Mouse (Mus musculus): ENCODE measurements at regions not wholly inside any gene's neighbourhood (a gene's known extent, or its start where the extent isn't known, plus 50 kb on each side); places are given as distances from the start of the nearest gene placed in this dataset.

- DNase-seq (ENCODE audit: extremely low spot score, low spot score), result peak; percentile 11
- no peak overlapping the region for H3K4me3 ChIP-seq
- peaks cover 13% of the 10 kb centered on the region; the same call in 1 of the 2 replicates for H3K4me1 ChIP-seq
- peak overlapping the region; percentile 32 for H3K27ac ChIP-seq
- no peaks in the 10 kb centered on the region for H3K9me3 ChIP-seq
- H3K36me3 ChIP-seq (replicated peaks), result no peaks in the 10 kb centered on the region
- H3K27me3 ChIP-seq (ENCODE audit: poor library complexity, severe bottlenecking), result no peaks in the 10 kb centered on the region
- 59% methylated on average over 6 of the region's 6 CpGs for WGBS
These were observed 163.4 kb upstream of the Arl4c start for GRCm38 (mm10) chr1:88865436-88865835.

GRCm38 (mm10) chr1:88866571-88866970 lies 164.6 kb upstream of the Arl4c start:
- no peak for DNase-seq (ENCODE audit: extremely low spot score, low spot score)
- Histone ChIP-seq H3K36me3 (replicated peaks) (no peaks in the 10 kb centered on the region), H3K4me3 (no peak overlapping the region), H3K4me1 (peaks cover 13% of the 10 kb centered on the region; the same call in 1 of the 2 replicates), H3K9me3 (0 out of 2 replicates have a peak, but pooled peaks cover 5% of the 10 kb centered on the region), H3K27ac (no peak overlapping the region), H3K27me3 (ENCODE audit: poor library complexity, severe bottlenecking) (no peaks in the 10 kb centered on the region)
- WGBS, result 86% methylated on average over 2 of the region's 2 CpGs

- H3K4me1 ChIP-seq, result peaks cover 13% of the 10 kb centered on the region; the same call in 1 of the 2 replicates
- 90% methylated on average over 3 of the region's 3 CpGs for WGBS
- no peaks in the 10 kb centered on the region for H3K27me3 ChIP-seq (ENCODE audit: poor library complexity, severe bottlenecking)
- no peaks in the 10 kb centered on the region for H3K36me3 ChIP-seq (replicated peaks)
- no peak overlapping the region for H3K27ac ChIP-seq
- DNase-seq (ENCODE audit: extremely low spot score, low spot score), result no peak
- H3K4me3 ChIP-seq, result no peak overlapping the region
- 0 out of 2 replicates have a peak, but pooled peaks cover 5% of the 10 kb centered on the region for H3K9me3 ChIP-seq
These were observed 165.1 kb upstream of the Arl4c start for GRCm38 (mm10) chr1:88867138-88867537.

GRCm38 (mm10) chr1:88869885-88870284 lies 167.9 kb upstream of the Arl4c start:
- peaks cover 13% of the 10 kb centered on the region; the same call in 1 of the 2 replicates for H3K4me1 ChIP-seq
- DNase-seq (ENCODE audit: extremely low spot score, low spot score), result no peak
- 0 out of 2 replicates have a peak, but pooled peaks cover 5% of the 10 kb centered on the region for H3K9me3 ChIP-seq
- H3K27ac ChIP-seq, result no peak overlapping the region
- no peak overlapping the region for H3K4me3 ChIP-seq
- 87% methylated on average over 4 of the region's 4 CpGs for WGBS
- H3K36me3 ChIP-seq (replicated peaks), result no peaks in the 10 kb centered on the region
- H3K27me3 ChIP-seq (ENCODE audit: poor library complexity, severe bottlenecking), result no peaks in the 10 kb centered on the region

GRCm38 (mm10) chr1:88875356-88875755 lies 173.3 kb upstream of the Arl4c start:
- H3K27ac ChIP-seq, result no peak overlapping the region
- H3K4me1 ChIP-seq, result no peaks in the 10 kb centered on the region
- no peaks in the 10 kb centered on the region for H3K36me3 ChIP-seq (replicated peaks)
- no peaks in the 10 kb centered on the region for H3K27me3 ChIP-seq (ENCODE audit: poor library complexity, severe bottlenecking)
- 77% methylated on average over 6 of the region's 6 CpGs for whole genome bisulfite sequencing
- H3K9me3 ChIP-seq, result 0 out of 2 replicates have a peak, but pooled peaks cover 5% of the 10 kb centered on the region
- DNase-seq (ENCODE audit: extremely low spot score, low spot score), result no peak
- no peak overlapping the region for H3K4me3 ChIP-seq

GRCm38 (mm10) chr1:88877441-88877840 lies 175.4 kb upstream of the Arl4c start:
- WGBS, result 92% methylated on average over 11 of the region's 11 CpGs

GRCm38 (mm10) chr1:88878831-88879230 lies 176.8 kb upstream of the Arl4c start:
- DNase-seq (ENCODE audit: extremely low spot score, low spot score), result no peak
- H3K4me3 ChIP-seq, result no peak overlapping the region
- H3K9me3 ChIP-seq, result 0 out of 2 replicates have a peak, but pooled peaks cover 3% of the 10 kb centered on the region
- no peaks in the 10 kb centered on the region for H3K4me1 ChIP-seq
- H3K27me3 ChIP-seq (ENCODE audit: poor library complexity, severe bottlenecking), result no peaks in the 10 kb centered on the region
- 94% methylated on average over 10 of the region's 10 CpGs for WGBS
- H3K27ac ChIP-seq, result no peak overlapping the region
- H3K36me3 ChIP-seq (replicated peaks), result no peaks in the 10 kb centered on the region

More at GRCm38 (mm10) chr1:88877441-88877840, 175.4 kb upstream of the Arl4c start:
- Histone ChIP-seq H3K27ac (no peak overlapping the region), H3K9me3 (0 out of 2 replicates have a peak, but pooled peaks cover under 1% of the 10 kb centered on the region), H3K4me3 (no peak overlapping the region), H3K27me3 (ENCODE audit: poor library complexity, severe bottlenecking) (no peaks in the 10 kb centered on the region), H3K4me1 (no peaks in the 10 kb centered on the region), H3K36me3 (replicated peaks) (no peaks in the 10 kb centered on the region)
- DNase-seq (ENCODE audit: extremely low spot score, low spot score), result no peak

- H3K36me3 ChIP-seq (replicated peaks), result no peaks in the 10 kb centered on the region
- 91% methylated on average over 5 of the region's 5 CpGs for WGBS
These were observed 177.3 kb upstream of the Arl4c start for GRCm38 (mm10) chr1:88879367-88879766.

GRCm38 (mm10) chr1:88891041-88891440 lies 179.2 kb upstream of the Sh3bp4 start:
- H3K4me3 ChIP-seq, result no peak overlapping the region
- H3K9me3 ChIP-seq, result no peaks in the 10 kb centered on the region
- no peak for DNase-seq (ENCODE audit: extremely low spot score, low spot score)
- H3K27ac ChIP-seq, result no peak overlapping the region
- no peaks in the 10 kb centered on the region for H3K27me3 ChIP-seq (ENCODE audit: poor library complexity, severe bottlenecking)
- WGBS, result 90% methylated on average over 4 of the region's 4 CpGs
- H3K36me3 ChIP-seq (replicated peaks), result no peaks in the 10 kb centered on the region
- H3K4me1 ChIP-seq, result no peaks in the 10 kb centered on the region

More at GRCm38 (mm10) chr1:88879367-88879766, 177.3 kb upstream of the Arl4c start:
- no peaks in the 10 kb centered on the region for H3K27me3 ChIP-seq (ENCODE audit: poor library complexity, severe bottlenecking)
- 0 out of 2 replicates have a peak, but pooled peaks cover 3% of the 10 kb centered on the region for H3K9me3 ChIP-seq
- no peak for DNase-seq (ENCODE audit: extremely low spot score, low spot score)
- no peak overlapping the region for H3K4me3 ChIP-seq
- no peak overlapping the region for H3K27ac ChIP-seq
- no peaks in the 10 kb centered on the region for H3K4me1 ChIP-seq

GRCm38 (mm10) chr1:88902426-88902825 lies 167.8 kb upstream of the Sh3bp4 start:
- Histone ChIP-seq H3K4me3 (no peak overlapping the region), H3K36me3 (replicated peaks) (no peaks in the 10 kb centered on the region), H3K9me3 (no peaks in the 10 kb centered on the region), H3K27ac (no peak overlapping the region), H3K4me1 (no peaks in the 10 kb centered on the region), H3K27me3 (ENCODE audit: poor library complexity, severe bottlenecking) (no peaks in the 10 kb centered on the region)
- WGBS, result 91% methylated on average over 8 of the region's 8 CpGs
- no peak for DNase-seq (ENCODE audit: extremely low spot score, low spot score)

GRCm38 (mm10) chr1:88907766-88908463 lies 162.3 kb upstream of the Sh3bp4 start:
- Histone ChIP-seq H3K27ac (no peak overlapping the region), H3K4me3 (no peak overlapping the region), H3K36me3 (replicated peaks) (no peaks in the 10 kb centered on the region), H3K9me3 (no peaks in the 10 kb centered on the region), H3K4me1 (peaks cover 13% of the 10 kb centered on the region; the same call in 1 of the 2 replicates), H3K27me3 (ENCODE audit: poor library complexity, severe bottlenecking) (no peaks in the 10 kb centered on the region)
- no peak for DNase-seq (ENCODE audit: extremely low spot score, low spot score)
- 94% methylated on average over 14 of the region's 14 CpGs for WGBS

- Histone ChIP-seq H3K27me3 (ENCODE audit: poor library complexity, severe bottlenecking) (no peaks in the 10 kb centered on the region), H3K4me3 (no peak overlapping the region), H3K4me1 (peaks cover 13% of the 10 kb centered on the region; the same call in 1 of the 2 replicates), H3K9me3 (no peaks in the 10 kb centered on the region), H3K27ac (no peak overlapping the region), H3K36me3 (replicated peaks) (no peaks in the 10 kb centered on the region)
- WGBS, result 93% methylated on average over 8 of the region's 8 CpGs
- DNase-seq (ENCODE audit: extremely low spot score, low spot score), result no peak
These were observed 161.5 kb upstream of the Sh3bp4 start for GRCm38 (mm10) chr1:88908683-88909082.

- no peaks in the 10 kb centered on the region for H3K27me3 ChIP-seq (ENCODE audit: poor library complexity, severe bottlenecking)
- DNase-seq (ENCODE audit: extremely low spot score, low spot score), result no peak
- peaks cover 4% of the 10 kb centered on the region; the same call in 1 of the 2 replicates for H3K9me3 ChIP-seq
- H3K4me3 ChIP-seq, result no peak overlapping the region
- H3K4me1 ChIP-seq, result peaks cover 13% of the 10 kb centered on the region; the same call in 1 of the 2 replicates
- H3K36me3 ChIP-seq (replicated peaks), result no peaks in the 10 kb centered on the region
- H3K27ac ChIP-seq, result no peak overlapping the region
- 85% methylated on average over 4 of the region's 4 CpGs for WGBS
These were observed 160.9 kb upstream of the Sh3bp4 start for GRCm38 (mm10) chr1:88909314-88909713.

Data from forebrain, embryonic 10.5 days (tissue).